Mouse (Mus musculus) testis, adult 2 months (tissue): Measurements from ENCODE around the gene 2810408A11Rik.

Experiments
- CTCF ChIP-seq: fragments of 200-500 bp; IDR thresholded peaks from 2 replicates; pipeline ENCODE4 v1.5.1; 2012; ENCODE audit warnings: low read depth, mild to moderate bottlenecking, inconsistent platforms, low read length, moderate library complexity; ENCODE audit not compliant: control insufficient read depth, insufficient read depth, insufficient replicate concordance
- POLR2A ChIP-seq: fragments of 200-500 bp; IDR thresholded peaks from 2 replicates; pipeline ENCODE4 v1.6.1; 2012; ENCODE audit warnings: low read depth, mild to moderate bottlenecking, inconsistent platforms, low read length, moderate library complexity; ENCODE audit not compliant: control insufficient read depth

GRCm38 (mm10) chr11:69902972-69903371, 2.2 kb upstream of the 2810408A11Rik start:
- TF ChIP-seq CTCF (no peak), POLR2A (no peak)
